Mouse (Mus musculus) left cerebral cortex, adult 2 months (tissue): Measurements from ENCODE around the gene Pdgfb. TPM values are rescaled to one million over a fixed set of nuclear protein-coding genes. Genes with fewer than 3 reads are reported as not detected.

Source experiments
- DNase-seq, 2 experiments: peaks; one replicate each; pipeline ENCODE4 v3.0.0; 2021 to 2022; ENCODE audit warnings: low spot score in 2 of 2, mixed read lengths in 1 of 2; ENCODE audit errors: extremely low spot score in 1 of 2
- H3K27ac ChIP-seq: fragments of 200-600 bp; 2 replicates; pipeline ENCODE4 v1.8.1; 2022
- H3K4me3 ChIP-seq: fragments of 200-600 bp; 2 replicates; pipeline ENCODE4 v1.8.1; 2022
- CTCF ChIP-seq: fragments of 200-600 bp; IDR thresholded peaks from 2 replicates; pipeline ENCODE4 v1.8.1; 2022; ENCODE audit warnings: antibody characterized with exemption, mild to moderate bottlenecking, moderate library complexity
- intact Hi-C: fragments of 180-260 bp; cut with DNase I; formaldehyde crosslinking; loops from one replicate; pipeline ENCODE4 v1.15.1; 2025
- total RNA-seq, 2 experiments: library from RNA; stranded (reverse); gene quantifications; 2 replicates each; pipeline ENCODE4 v1.2.3; 2021

Gene Pdgfb
- total RNA-seq, 2 experiments from 2014 or later: 32.7 to 41.7 TPM

- DNase-seq: no peak
- Histone ChIP-seq H3K27ac (no peak overlapping the region), H3K4me3 (no peak overlapping the region)
- no peak for TF ChIP-seq CTCF
- intact Hi-C loops: no loop called here
Measured at GRCm38 (mm10) chr15:79972186-79972585, 42.6 kb downstream of the Pdgfb start.

GRCm38 (mm10) chr15:79970940-79971339 is 43.8 kb downstream of the Pdgfb start, which contains the start of gene Cbx7:
Gene Cbx7 (minus strand): TSS chr15:79971119.
- TF ChIP-seq CTCF: no peak
- no peak for DNase-seq
- intact Hi-C loops: no loop called here
- H3K27ac ChIP-seq: no peak within 1 kb of the TSS
- H3K4me3 ChIP-seq: no peak within 1 kb of the TSS

DNA sequence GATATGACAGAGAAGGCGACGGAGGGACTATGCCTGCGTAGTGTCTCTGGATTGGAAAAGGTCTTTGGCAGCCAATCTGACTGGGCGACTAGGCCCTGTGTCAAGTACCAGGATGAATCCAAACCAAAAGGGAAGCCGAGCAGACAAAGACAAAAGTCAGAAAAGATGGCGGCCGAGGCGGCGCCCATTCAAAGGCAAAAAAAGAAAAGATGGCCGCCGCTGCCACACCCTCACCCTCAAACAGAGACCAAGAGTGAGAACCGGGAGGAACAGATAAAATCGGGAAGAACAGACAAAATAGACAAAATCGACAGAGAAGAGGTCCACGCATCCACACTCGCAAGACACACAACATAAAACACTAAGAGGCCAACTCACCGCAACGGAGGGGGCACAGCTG is 44.3 kb downstream of the Pdgfb start:
- intact Hi-C loops: no loop called here
- no peak for TF ChIP-seq CTCF

DNA sequence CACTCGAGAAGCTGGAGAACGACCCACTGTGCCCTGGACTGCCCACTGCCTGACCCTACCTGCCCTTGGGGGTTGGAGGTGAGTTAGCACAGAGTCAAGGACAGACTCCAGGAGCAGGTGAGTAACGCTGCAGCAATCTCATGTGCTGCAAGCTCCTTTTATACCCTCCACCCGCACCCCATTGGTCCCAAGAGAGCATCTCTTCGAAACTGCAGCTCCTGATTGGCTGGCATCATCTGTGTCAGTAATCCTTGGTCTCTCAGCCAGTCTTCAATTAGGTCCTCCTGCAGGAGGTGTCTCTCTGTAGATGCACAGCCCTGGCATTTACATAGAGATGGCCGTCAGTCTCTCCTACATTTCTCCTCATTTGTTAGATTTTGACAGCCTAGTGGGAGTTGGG is 47.4 kb downstream of the Pdgfb start:
- Histone ChIP-seq H3K27ac (no peak overlapping the region), H3K4me3 (no peak overlapping the region)
- no peak for DNase-seq
- intact Hi-C loops: no loop called here
- TF ChIP-seq CTCF: no peak

More for the DNA sequence above, 44.3 kb downstream of the Pdgfb start:
- no peak overlapping the region for H3K27ac ChIP-seq
- no peak overlapping the region for H3K4me3 ChIP-seq
- DNase-seq: no peak

- DNase-seq: no peak
- no peak for TF ChIP-seq CTCF
- intact Hi-C loops: no loop called here
- H3K27ac ChIP-seq: no peak overlapping the region
- no peak overlapping the region for H3K4me3 ChIP-seq
Measured at GRCm38 (mm10) chr15:79964376-79964775, 50.4 kb downstream of the Pdgfb start.

DNA sequence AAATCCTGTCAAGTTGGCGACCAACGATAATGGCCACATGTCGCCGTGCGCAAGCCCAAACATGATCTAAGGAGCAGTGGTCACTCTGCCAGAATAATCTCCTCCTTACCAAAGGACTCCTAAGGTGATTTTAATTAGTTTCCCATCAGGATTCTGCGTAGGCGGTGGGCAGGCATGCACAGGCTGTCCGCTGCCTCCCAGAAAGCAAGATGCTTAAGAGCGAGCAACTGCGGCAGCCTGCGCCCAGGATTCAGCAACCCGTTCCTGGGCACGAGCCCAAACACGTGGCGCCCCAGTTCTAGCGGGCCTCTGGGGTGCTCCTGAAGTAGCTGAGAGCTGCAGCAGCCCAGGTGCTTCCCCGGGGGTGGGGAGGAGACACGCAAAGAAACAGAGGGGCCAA is 52.1 kb downstream of the Pdgfb start:
- no peak overlapping the region for H3K27ac ChIP-seq
- TF ChIP-seq CTCF: no peak
- DNase-seq: no peak
- intact Hi-C loops: no loop called here
- H3K4me3 ChIP-seq: no peak overlapping the region

GRCm38 (mm10) chr15:79961366-79961921 is 53.3 kb downstream of the Pdgfb start:
- intact Hi-C loops: no loop called here
- Histone ChIP-seq H3K4me3 (no peak overlapping the region), H3K27ac (no peak overlapping the region)
- peak; percentile 41 for TF ChIP-seq CTCF
- no peak for DNase-seq

DNA sequence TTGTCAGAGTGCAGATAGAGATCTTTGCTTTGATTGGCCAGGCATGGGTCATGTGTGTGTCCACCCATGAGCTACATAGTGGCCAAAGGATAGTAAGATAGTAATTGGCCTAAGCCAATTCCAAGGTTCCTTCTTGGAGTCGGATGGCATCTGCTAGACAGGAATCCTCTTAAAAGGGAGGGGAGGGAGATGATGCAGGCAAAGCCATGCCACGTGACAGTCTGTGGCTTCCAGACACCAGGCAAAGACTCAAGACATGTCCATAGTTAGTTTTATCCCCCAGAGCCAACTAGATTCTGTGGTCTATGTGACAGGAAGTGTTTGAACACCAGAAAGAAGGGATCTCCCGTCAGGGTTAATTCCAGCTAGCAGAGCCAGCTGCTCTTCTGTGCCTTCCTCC is 56.4 kb downstream of the Pdgfb start:
- Histone ChIP-seq H3K4me3 (no peak overlapping the region), H3K27ac (no peak overlapping the region)
- intact Hi-C loops: no loop called here
- no peak for DNase-seq
- TF ChIP-seq CTCF: no peak

- no peak for DNase-seq
- TF ChIP-seq CTCF: no peak
- Histone ChIP-seq H3K27ac (no peak overlapping the region), H3K4me3 (no peak overlapping the region)
- intact Hi-C loops: no loop called here
Measured at GRCm38 (mm10) chr15:79956559-79956958, 58.2 kb downstream of the Pdgfb start.

DNA sequence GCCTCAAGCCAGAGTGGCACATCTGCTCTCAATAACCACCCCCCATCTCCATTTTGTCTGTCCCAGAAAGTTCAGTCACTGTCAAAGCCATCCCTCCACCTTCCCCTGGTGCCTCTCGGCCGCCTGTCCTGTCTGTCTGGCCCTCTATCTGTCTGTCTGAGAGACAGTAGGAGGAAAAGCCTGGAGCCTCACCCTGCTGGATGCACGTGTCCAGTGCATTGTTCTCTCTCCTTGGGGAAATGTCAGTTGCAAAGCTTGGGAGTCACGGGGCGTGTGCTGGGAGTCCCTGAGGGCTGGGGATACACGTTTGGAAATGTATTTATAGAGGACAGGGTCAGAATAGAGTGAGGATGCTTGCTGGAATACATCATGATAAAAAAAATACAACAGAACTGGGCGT is 61.3 kb downstream of the Pdgfb start:
- Histone ChIP-seq H3K4me3 (no peak overlapping the region), H3K27ac (no peak overlapping the region)
- TF ChIP-seq CTCF: no peak
- DNase-seq: no peak
- intact Hi-C loops: no loop called here

GRCm38 (mm10) chr15:79952504-79953231 is 62.1 kb downstream of the Pdgfb start:
- no peak for TF ChIP-seq CTCF
- intact Hi-C loops: no loop called here
- Histone ChIP-seq H3K27ac (no peak overlapping the region), H3K4me3 (no peak overlapping the region)
- no peak for DNase-seq

DNA sequence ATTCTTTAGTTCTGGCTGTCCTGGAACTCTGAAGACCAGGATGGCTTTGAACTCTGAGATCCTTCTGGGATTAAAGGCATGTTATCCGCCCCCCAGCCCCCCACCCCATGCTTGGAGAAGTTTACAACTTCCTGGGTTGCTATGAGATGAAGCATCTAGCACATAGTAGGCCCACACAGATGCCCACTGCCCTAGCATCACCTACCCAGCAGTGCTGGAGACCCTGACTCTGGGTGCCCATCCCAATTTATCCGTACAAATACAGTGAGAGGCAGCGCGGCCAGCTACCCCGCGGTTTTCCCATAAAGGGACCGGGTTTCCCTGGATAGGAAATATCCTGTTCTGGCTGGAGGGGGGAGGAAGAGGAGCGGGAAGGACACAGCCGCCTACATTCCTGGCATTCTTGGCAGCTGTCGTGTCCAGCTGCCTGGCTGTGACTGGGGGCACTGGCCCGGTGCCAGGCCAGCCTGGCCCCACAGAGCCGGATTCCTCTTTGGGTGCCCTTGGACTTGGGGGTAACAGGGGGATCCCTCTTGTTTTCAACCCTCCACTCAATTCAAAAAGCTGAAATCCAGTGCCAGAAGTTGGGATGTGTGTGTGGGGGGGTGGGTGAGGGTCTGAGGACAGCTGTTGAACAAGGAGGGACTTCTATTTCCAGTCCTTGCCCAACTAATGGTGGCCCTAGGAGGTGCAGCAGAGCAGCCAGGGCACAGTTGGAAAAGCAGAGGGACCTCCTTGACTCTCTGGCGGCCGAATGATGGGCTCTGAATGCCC is 62.9 kb downstream of the Pdgfb start:
- no peak for TF ChIP-seq CTCF
- Histone ChIP-seq H3K27ac (no peak overlapping the region; the same call in 1 of the 2 replicates), H3K4me3 (no peak overlapping the region)
- intact Hi-C loops: loop anchor here (2.0 kb wide), 1 partner anchor 59 kb away; no protein-coding TSS in a partner anchor
- DNase-seq: no peak
